Mouse (Mus musculus): Measurements from ENCODE around the gene Zfand3.

- TF ChIP-seq CTCF (IDR thresholded peaks at IDR 0.05; ENCODE audit: low read depth, low read length) (no peak), POLR2A (IDR thresholded peaks at IDR 0.05; ENCODE audit: extremely low read depth, insufficient read depth, low read length) (no peak)
Measured at GRCm38 (mm10) chr17:30194091-30194490, 189.6 kb downstream of the Zfand3 start.
